Mouse (Mus musculus) hindbrain, postnatal 0 days (tissue): Measurements from ENCODE around the gene Olfr516. TPM values are rescaled to one million over a fixed set of nuclear protein-coding genes. Genes with fewer than 3 reads are reported as not detected.

Experiments
- ATAC-seq: fragments of 200-750 bp; cut with Nextera tagmentation; 2 replicates; pipeline ENCODE4 v1.8.0; 2017; ENCODE audit warnings: mild to moderate bottlenecking, moderate TSS enrichment, moderate library complexity
- DNase-seq: peaks from one replicate; pipeline ENCODE4 v3.0.0-alpha.2; 2015; ENCODE audit warnings: low spot score
- H3K27ac ChIP-seq: fragments of 300-500 bp; sonication (generic); 2 replicates; pipeline ENCODE4 v1.5.1; 2014; ENCODE audit warnings: mild to moderate bottlenecking
- H3K27me3 ChIP-seq: fragments of 300-500 bp; sonication (generic); 2 replicates; pipeline ENCODE4 v1.6.1; 2014; ENCODE audit warnings: low read length, mixed read lengths; ENCODE audit not compliant: insufficient read depth
- H3K36me3 ChIP-seq: fragments of 300-500 bp; sonication (generic); 2 replicates; pipeline ENCODE4 v1.6.1; 2014; ENCODE audit warnings: low read length, mixed read lengths; ENCODE audit not compliant: insufficient read depth
- H3K4me1 ChIP-seq: fragments of 300-500 bp; sonication (generic); 2 replicates; pipeline ENCODE4 v1.6.1; 2014; ENCODE audit warnings: antibody characterized with exemption, low read length, mixed read lengths; ENCODE audit not compliant: insufficient read depth
- H3K4me2 ChIP-seq: fragments of 300-500 bp; sonication (generic); 2 replicates; pipeline ENCODE4 v1.6.1; 2014; ENCODE audit warnings: low read depth, mild to moderate bottlenecking, low read length, moderate library complexity, mixed read lengths
- H3K4me3 ChIP-seq: fragments of 300-500 bp; sonication (generic); 2 replicates; pipeline ENCODE4 v1.5.1; 2014; ENCODE audit warnings: low read length
- H3K9ac ChIP-seq: fragments of 300-500 bp; sonication (generic); replicated peaks from 2 replicates; pipeline ENCODE4 v1.6.1; 2014; ENCODE audit warnings: mild to moderate bottlenecking, low read length, moderate library complexity, mixed read lengths
- H3K9me3 ChIP-seq: fragments of 300-500 bp; sonication (generic); 2 replicates; pipeline ENCODE4 v1.6.1; 2016; ENCODE audit warnings: low read length, mixed read lengths
- CTCF ChIP-seq: IDR thresholded peaks from 2 replicates; pipeline ENCODE4 v1.5.1; 2016; ENCODE audit warnings: antibody characterized with exemption, control low read depth, low read depth
- WGBS: fragments of 180-500 bp; shearing (Covaris S2); extraction: QIAGEN DNeasy Blood & Tissue Kit; methylation state at CpG from one replicate; pipeline ENCODE4 v1.1.7; 2014; 5-methylcytosine and 5-hydroxymethylcytosine counted together
- polyA plus RNA-seq: library from polyadenylated mRNA; unstranded; fragments of >200 nt; fragmentation: Nextera tagmentation; extraction: Ambion mirVana; gene quantifications from 2 replicates; pipeline ENCODE4 v1.2.1, GENCODE M21; 2015
- total RNA-seq: library from RNA; depleted of rRNA; stranded (reverse); fragments of >200 nt; gene quantifications from 2 replicates; pipeline ENCODE4 v1.2.3, GENCODE M21; 2014; rRNA removed

Gene Olfr516
- total and polyA plus RNA-seq, 2 experiments from 2014 or later, result not detected

DNA sequence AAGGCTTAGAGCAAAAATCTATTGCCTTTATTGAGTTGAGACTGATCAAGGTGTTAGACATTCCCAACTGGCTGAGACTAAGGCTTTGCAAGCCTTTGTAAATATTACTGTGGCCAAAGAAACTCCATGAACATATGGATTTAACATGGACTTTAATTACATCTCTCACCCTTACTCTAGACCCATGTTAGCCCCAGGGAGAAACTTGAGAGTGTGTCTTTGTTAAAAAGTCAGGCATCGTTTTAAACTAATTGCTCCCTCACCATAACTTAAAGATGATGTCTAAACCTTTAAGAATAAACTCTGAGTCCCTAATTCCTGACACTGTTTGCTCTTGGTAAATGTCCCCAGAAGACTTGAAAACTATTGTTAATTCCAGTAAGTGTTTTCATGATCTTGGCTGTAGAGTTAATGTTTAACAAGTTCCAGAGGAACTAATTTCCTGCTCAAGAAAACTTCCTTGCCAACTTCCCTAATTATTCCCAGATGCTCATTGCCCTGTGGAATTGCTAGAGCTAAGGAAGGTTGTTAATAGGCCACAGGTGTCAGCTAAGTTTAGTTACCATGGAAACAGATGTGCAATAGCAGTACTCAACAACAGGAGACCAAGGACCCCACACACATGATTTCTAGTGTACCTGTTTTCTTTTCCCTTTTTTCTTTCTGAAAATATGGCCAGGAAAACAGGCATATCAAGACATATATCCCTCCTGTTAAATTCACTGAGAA, 53.0 kb downstream of the Olfr516 start:
- Histone ChIP-seq H3K4me1 (no peaks in the 10 kb centered on the region), H3K4me2 (no peak overlapping the region), H3K9me3 (no peaks in the 10 kb centered on the region), H3K36me3 (no peaks in the 10 kb centered on the region), H3K9ac (no peak overlapping the region), H3K4me3 (no peak overlapping the region), H3K27me3 (no peaks in the 10 kb centered on the region), H3K27ac (no peak overlapping the region)
- no peak for DNase-seq
- no peak for TF ChIP-seq CTCF
- no peak for ATAC-seq
- WGBS, result 65% methylated on average over 1 of the region's 1 CpGs

Other genes starting within 250 kb of the Olfr516 start
- gene Olfr506, start 239.7 kb downstream of the Olfr516 start, total RNA-seq, result not detected in 2 replicates
- not detected in 2 replicates for gene Olfr506, start 239.7 kb downstream of the Olfr516 start, polyA plus RNA-seq
- gene Olfr507, start 228.7 kb downstream of the Olfr516 start, total RNA-seq, result not detected in 2 replicates
- gene Olfr507, start 228.7 kb downstream of the Olfr516 start, polyA plus RNA-seq, result not detected in 2 replicates
- gene Olfr508, start 220.5 kb downstream of the Olfr516 start, total RNA-seq, result not detected in 2 replicates
- gene Olfr508, start 220.5 kb downstream of the Olfr516 start, polyA plus RNA-seq, result not detected in 2 replicates
- 0.18 TPM in 1 of 2 replicates, not detected in the other for gene Olfr509, start 198.6 kb downstream of the Olfr516 start, total RNA-seq
- not detected in 2 replicates for gene Olfr509, start 198.6 kb downstream of the Olfr516 start, polyA plus RNA-seq
- gene Olfr510, start 184.1 kb downstream of the Olfr516 start, total RNA-seq, result not detected in 2 replicates
- gene Olfr510, start 184.1 kb downstream of the Olfr516 start, polyA plus RNA-seq, result not detected in 2 replicates
- not detected in 2 replicates for gene Olfr512, start 137.2 kb downstream of the Olfr516 start, total RNA-seq
- gene Olfr512, start 137.2 kb downstream of the Olfr516 start, polyA plus RNA-seq, result not detected in 2 replicates
- not detected in 2 replicates for gene Olfr513, start 99.6 kb downstream of the Olfr516 start, total RNA-seq
- gene Olfr513, start 99.6 kb downstream of the Olfr516 start, polyA plus RNA-seq, result not detected in 2 replicates
- not detected in 2 replicates for gene Olfr514, start 24.5 kb downstream of the Olfr516 start, total RNA-seq
- gene Olfr514, start 24.5 kb downstream of the Olfr516 start, polyA plus RNA-seq, result not detected in 2 replicates
- gene Olfr517, start 21.9 kb upstream of the Olfr516 start, total RNA-seq, result not detected in 2 replicates
- not detected in 2 replicates for gene Olfr517, start 21.9 kb upstream of the Olfr516 start, polyA plus RNA-seq
- not detected in 2 replicates for gene Olfr518, start 34.5 kb upstream of the Olfr516 start, total RNA-seq
- not detected in 2 replicates for gene Olfr518, start 34.5 kb upstream of the Olfr516 start, polyA plus RNA-seq
- gene Olfr519, start 43.9 kb upstream of the Olfr516 start, total RNA-seq, result not detected in 2 replicates
- gene Olfr519, start 43.9 kb upstream of the Olfr516 start, polyA plus RNA-seq, result not detected in 2 replicates
- gene Nlrp10, start 79.6 kb upstream of the Olfr516 start, total RNA-seq, result not detected in 2 replicates
- 0.08 TPM in 1 of 2 replicates, not detected in the other for gene Nlrp10, start 79.6 kb upstream of the Olfr516 start, polyA plus RNA-seq
- 127 and 128 TPM in 2 replicates for gene Eif3f, start 83.9 kb upstream of the Olfr516 start, total RNA-seq
- gene Eif3f, start 83.9 kb upstream of the Olfr516 start, polyA plus RNA-seq, result 79.1 and 80.0 TPM in 2 replicates
- gene Tub, start 99.8 kb upstream of the Olfr516 start, total RNA-seq, result 134 and 142 TPM in 2 replicates
- gene Tub, start 99.8 kb upstream of the Olfr516 start, polyA plus RNA-seq, result 29.7 and 32.7 TPM in 2 replicates
- gene Ric3, start 232.8 kb upstream of the Olfr516 start, total RNA-seq, result 33.8 and 41.9 TPM in 2 replicates
- 40.0 and 41.0 TPM in 2 replicates for gene Ric3, start 232.8 kb upstream of the Olfr516 start, polyA plus RNA-seq